Mouse (Mus musculus): Measurements from ENCODE around the gene Tenm1.

- TF ChIP-seq CTCF (IDR thresholded peaks at IDR 0.05; ENCODE audit: extremely low read depth, insufficient read length, insufficient replicate concordance, low read depth, low read length) (no peak), POLR2A (IDR thresholded peaks at IDR 0.05; ENCODE audit: low read depth, low read length) (no peak)
These were observed 277.4 kb downstream of the Tenm1 start for GRCm38 (mm10) chrX:43151561-43151960.

All from small intestine, adult 2 months (tissue).